Mouse (Mus musculus): ENCODE results near the gene Nup155. TPM values are rescaled to one million over a fixed set of nuclear protein-coding genes. Genes with fewer than 3 reads are reported as not detected.

The Nup155 gene
- polyA plus RNA-seq, 1 experiment from 2014 or later = 29.9 TPM

- 6% methylated on average over 8 of the region's 8 CpGs for WGBS
- peak overlapping the region; percentile 85 for H3K4me3 ChIP-seq
- DNase-seq (ENCODE audit: low spot score) = no peak
These were observed 709 bp downstream of the Nup155 start for GRCm38 (mm10) chr15:8109782-8110181.

GRCm38 (mm10) chr15:8129281-8129680, 20.2 kb downstream of the Nup155 start:
- no peak overlapping the region for H3K27ac ChIP-seq (replicated peaks)
- no peaks in the 10 kb centered on the region for H3K4me1 ChIP-seq
- no peaks in the 10 kb centered on the region for H3K27me3 ChIP-seq (ENCODE audit: low read depth, poor library complexity, severe bottlenecking)
- peaks cover 99% of the 10 kb centered on the region for H3K36me3 ChIP-seq
- 78% methylated on average over 1 of the region's 1 CpGs for WGBS
- no peak overlapping the region for H3K4me3 ChIP-seq
- no peaks in the 10 kb centered on the region for H3K9me3 ChIP-seq (replicated peaks)
- DNase-seq (ENCODE audit: low spot score) = no peak

More at GRCm38 (mm10) chr15:8109782-8110181, 709 bp downstream of the Nup155 start:
- peak overlapping the region; percentile 90 for H3K27ac ChIP-seq (replicated peaks)
- H3K4me1 ChIP-seq = peaks cover 22% of the 10 kb centered on the region
- H3K9me3 ChIP-seq (replicated peaks) = no peaks in the 10 kb centered on the region
- H3K27me3 ChIP-seq (ENCODE audit: low read depth, poor library complexity, severe bottlenecking) = no peaks in the 10 kb centered on the region
- peaks cover 40% of the 10 kb centered on the region for H3K36me3 ChIP-seq

- 97% methylated on average over 3 of the region's 3 CpGs for WGBS
- H3K27me3 ChIP-seq (ENCODE audit: low read depth, poor library complexity, severe bottlenecking) = no peaks in the 10 kb centered on the region
- peaks cover 100% of the 10 kb centered on the region for H3K36me3 ChIP-seq
- no peak overlapping the region for H3K27ac ChIP-seq (replicated peaks)
- H3K9me3 ChIP-seq (replicated peaks) = no peaks in the 10 kb centered on the region
- no peaks in the 10 kb centered on the region for H3K4me1 ChIP-seq
- H3K4me3 ChIP-seq = no peak overlapping the region
- no peak for DNase-seq (ENCODE audit: low spot score)
These were observed 22.2 kb downstream of the Nup155 start for GRCm38 (mm10) chr15:8131268-8131667.

GRCm38 (mm10) chr15:8131761-8132160, 22.7 kb downstream of the Nup155 start:
- Histone ChIP-seq H3K4me3 (no peak overlapping the region), H3K27me3 (ENCODE audit: low read depth, poor library complexity, severe bottlenecking) (no peaks in the 10 kb centered on the region), H3K36me3 (peaks cover 100% of the 10 kb centered on the region), H3K27ac (replicated peaks) (no peak overlapping the region), H3K4me1 (no peaks in the 10 kb centered on the region), H3K9me3 (replicated peaks) (no peaks in the 10 kb centered on the region)
- no peak for DNase-seq (ENCODE audit: low spot score)

GRCm38 (mm10) chr15:8135606-8136005, 26.5 kb downstream of the Nup155 start:
- H3K4me3 ChIP-seq = no peak overlapping the region
- no peak overlapping the region for H3K27ac ChIP-seq (replicated peaks)
- peaks cover 100% of the 10 kb centered on the region for H3K36me3 ChIP-seq
- no peaks in the 10 kb centered on the region for H3K27me3 ChIP-seq (ENCODE audit: low read depth, poor library complexity, severe bottlenecking)
- no peaks in the 10 kb centered on the region for H3K4me1 ChIP-seq
- 96% methylated on average over 5 of the region's 5 CpGs for WGBS
- no peak for DNase-seq (ENCODE audit: low spot score)
- H3K9me3 ChIP-seq (replicated peaks) = no peaks in the 10 kb centered on the region

GRCm38 (mm10) chr15:8161841-8162240, 52.8 kb downstream of the Nup155 start:
- Histone ChIP-seq H3K4me1 (no peaks in the 10 kb centered on the region), H3K9me3 (replicated peaks) (no peaks in the 10 kb centered on the region), H3K27ac (replicated peaks) (no peak overlapping the region), H3K36me3 (peaks cover 71% of the 10 kb centered on the region), H3K4me3 (no peak overlapping the region), H3K27me3 (ENCODE audit: low read depth, poor library complexity, severe bottlenecking) (no peaks in the 10 kb centered on the region)
- WGBS = 87% methylated on average over 1 of the region's 1 CpGs
- no peak for DNase-seq (ENCODE audit: low spot score)

GRCm38 (mm10) chr15:8168591-8169265, 59.7 kb downstream of the Nup155 start, which contains the start of gene Cplane1:
Cplane1 (plus strand) TSS chr15:8169106.
- H3K27ac ChIP-seq (replicated peaks) = peak within 1 kb of the TSS; percentile 97
- peaks cover 14% of the 10 kb centered on the region for H3K4me1 ChIP-seq
- peak; percentile 95 for DNase-seq (ENCODE audit: low spot score)
- H3K4me3 ChIP-seq = peak within 1 kb of the TSS; percentile 92
- H3K27me3 ChIP-seq (ENCODE audit: low read depth, poor library complexity, severe bottlenecking) = no peaks in the 10 kb centered on the region
- WGBS = under 1% methylated on average over 33 of the region's 47 CpGs
- peaks cover 30% of the 10 kb centered on the region for H3K36me3 ChIP-seq
- no peaks in the 10 kb centered on the region for H3K9me3 ChIP-seq (replicated peaks)

- Histone ChIP-seq H3K36me3 (peaks cover 29% of the 10 kb centered on the region), H3K27ac (replicated peaks) (peak overlapping the region; percentile 97), H3K4me1 (peaks cover 14% of the 10 kb centered on the region), H3K4me3 (peak overlapping the region; percentile 92), H3K9me3 (replicated peaks) (no peaks in the 10 kb centered on the region), H3K27me3 (ENCODE audit: low read depth, poor library complexity, severe bottlenecking) (no peaks in the 10 kb centered on the region)
- no peak for DNase-seq (ENCODE audit: low spot score)
- under 1% methylated on average over 25 of the region's 25 CpGs for WGBS
These were observed 60.2 kb downstream of the Nup155 start for GRCm38 (mm10) chr15:8169266-8169746.

GRCm38 (mm10) chr15:8189563-8189962, 80.5 kb downstream of the Nup155 start:
- DNase-seq (ENCODE audit: low spot score) = no peak
- no peaks in the 10 kb centered on the region for H3K27me3 ChIP-seq (ENCODE audit: low read depth, poor library complexity, severe bottlenecking)
- no peak overlapping the region for H3K4me3 ChIP-seq
- H3K36me3 ChIP-seq = peaks cover 81% of the 10 kb centered on the region
- H3K9me3 ChIP-seq (replicated peaks) = no peaks in the 10 kb centered on the region
- no peak overlapping the region for H3K27ac ChIP-seq (replicated peaks)
- WGBS = 94% methylated on average over 3 of the region's 3 CpGs
- no peaks in the 10 kb centered on the region for H3K4me1 ChIP-seq

GRCm38 (mm10) chr15:8190435-8190834, 81.4 kb downstream of the Nup155 start:
- Histone ChIP-seq H3K36me3 (peaks cover 87% of the 10 kb centered on the region), H3K4me1 (no peaks in the 10 kb centered on the region), H3K4me3 (no peak overlapping the region), H3K9me3 (replicated peaks) (no peaks in the 10 kb centered on the region), H3K27me3 (ENCODE audit: low read depth, poor library complexity, severe bottlenecking) (no peaks in the 10 kb centered on the region), H3K27ac (replicated peaks) (no peak overlapping the region)
- DNase-seq (ENCODE audit: low spot score) = no peak
- 92% methylated on average over 3 of the region's 3 CpGs for WGBS

GRCm38 (mm10) chr15:8200317-8200716, 91.2 kb downstream of the Nup155 start:
- Histone ChIP-seq H3K4me3 (no peak overlapping the region), H3K9me3 (replicated peaks) (peaks cover 3% of the 10 kb centered on the region; the same call in 1 of the 2 replicates), H3K27me3 (ENCODE audit: low read depth, poor library complexity, severe bottlenecking) (no peaks in the 10 kb centered on the region), H3K27ac (replicated peaks) (no peak overlapping the region), H3K4me1 (no peaks in the 10 kb centered on the region), H3K36me3 (peaks cover 90% of the 10 kb centered on the region)
- no peak for DNase-seq (ENCODE audit: low spot score)

GRCm38 (mm10) chr15:8208362-8208761, 99.3 kb downstream of the Nup155 start:
- Histone ChIP-seq H3K27me3 (ENCODE audit: low read depth, poor library complexity, severe bottlenecking) (no peaks in the 10 kb centered on the region), H3K4me1 (no peaks in the 10 kb centered on the region), H3K36me3 (peaks cover 79% of the 10 kb centered on the region), H3K4me3 (no peak overlapping the region), H3K9me3 (replicated peaks) (no peaks in the 10 kb centered on the region), H3K27ac (replicated peaks) (no peak overlapping the region)
- no peak for DNase-seq (ENCODE audit: low spot score)
- WGBS = 93% methylated on average over 6 of the region's 6 CpGs

Measured in midbrain, embryonic 10.5 days (tissue).